Mouse (Mus musculus) embryonic facial prominence, embryonic 12.5 days (tissue): ENCODE data around the gene Manba. TPM values are rescaled to one million over a fixed set of nuclear protein-coding genes. Genes with fewer than 3 reads are reported as not detected.
"Not testable (repeated sequence)": the region's sequence is repeated elsewhere in the genome, so short reads cannot be mapped to it uniquely, and the experiment has no call there.

Experiments
- ATAC-seq: fragments of 200-750 bp; cut with Nextera tagmentation; 2 replicates; pipeline ENCODE4 v1.8.0; 2017; ENCODE audit not compliant: insufficient number of reproducible peaks, insufficient read depth, low FRiP score, low TSS enrichment
- H3K27ac ChIP-seq: fragments of 300-500 bp; sonication (generic); 2 replicates; pipeline ENCODE4 v1.5.1; 2016; ENCODE audit warnings: mild to moderate bottlenecking
- H3K27me3 ChIP-seq: fragments of 300-500 bp; sonication (generic); 2 replicates; pipeline ENCODE4 v1.6.1; 2016; ENCODE audit warnings: mild to moderate bottlenecking, moderate library complexity
- H3K36me3 ChIP-seq: fragments of 300-500 bp; sonication (generic); 2 replicates; pipeline ENCODE4 v1.6.1; 2016; ENCODE audit warnings: mild to moderate bottlenecking
- H3K4me1 ChIP-seq: fragments of 300-500 bp; sonication (generic); 2 replicates; pipeline ENCODE4 v1.6.1; 2016
- H3K4me2 ChIP-seq: fragments of 300-500 bp; sonication (generic); replicated peaks from 2 replicates; pipeline ENCODE4 v1.6.1; 2016; ENCODE audit warnings: mild to moderate bottlenecking, moderate library complexity
- H3K4me3 ChIP-seq: fragments of 300-500 bp; sonication (generic); 2 replicates; pipeline ENCODE4 v1.5.1; 2016; ENCODE audit warnings: mild to moderate bottlenecking
- H3K9ac ChIP-seq: fragments of 300-500 bp; sonication (generic); 2 replicates; pipeline ENCODE4 v1.6.1; 2016; ENCODE audit warnings: mild to moderate bottlenecking, moderate library complexity
- H3K9me3 ChIP-seq: fragments of 300-500 bp; sonication (generic); 2 replicates; pipeline ENCODE4 v1.6.1; 2016; ENCODE audit warnings: mild to moderate bottlenecking, moderate library complexity
- WGBS: fragments of 180-500 bp; shearing (Covaris S2); methylation state at CpG from one replicate; pipeline ENCODE4 v1.1.7; 2016; 5-methylcytosine and 5-hydroxymethylcytosine counted together
- polyA plus RNA-seq: library from polyadenylated mRNA; unstranded; fragments of >200 nt; fragmentation: Nextera tagmentation; extraction: Ambion mirVana; gene quantifications from 2 replicates; pipeline ENCODE4 v1.2.1, GENCODE M21; 2016

Manba gene
- polyA plus RNA-seq, 1 experiment from 2014 or later: 5.1 TPM

DNA sequence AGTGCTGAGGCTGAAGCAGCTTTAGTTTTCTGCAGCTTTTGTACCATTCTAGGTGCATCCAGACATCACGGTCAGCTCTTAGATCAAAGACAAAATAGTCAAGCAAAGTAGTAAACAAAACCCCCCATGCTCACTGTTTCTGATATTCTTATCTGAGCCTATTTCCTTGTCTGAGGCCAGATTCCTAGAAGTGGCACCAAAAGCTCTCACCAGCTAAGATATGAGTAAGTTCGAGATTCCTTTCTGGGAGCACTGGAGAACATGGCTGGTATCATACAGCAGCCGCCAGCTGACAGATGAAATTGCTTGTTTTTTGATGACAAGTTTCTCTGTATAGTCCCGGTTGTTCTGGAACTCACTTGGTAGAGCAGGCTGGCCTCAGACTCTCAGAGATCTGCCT is 2.4 kb downstream of the Manba start:
- no peak for ATAC-seq
- no peaks in the 10 kb centered on the region for H3K9me3 ChIP-seq
- H3K9ac ChIP-seq: no peak overlapping the region
- no peak overlapping the region for H3K4me3 ChIP-seq
- 0 out of 2 replicates have a peak, but pooled peaks cover 4% of the 10 kb centered on the region for H3K27me3 ChIP-seq
- H3K27ac ChIP-seq: no peak overlapping the region
- WGBS: 88% methylated on average over 4 of the region's 4 CpGs
- no peaks in the 10 kb centered on the region for H3K36me3 ChIP-seq
- H3K4me2 ChIP-seq: no peak overlapping the region
- no peaks in the 10 kb centered on the region for H3K4me1 ChIP-seq

- ATAC-seq: no peak
- 87% methylated on average over 5 of the region's 5 CpGs for WGBS
- H3K4me2 ChIP-seq: no peak overlapping the region
Measured at GRCm38 (mm10) chr3:135489865-135490520, 4.6 kb downstream of the Manba start.

DNA sequence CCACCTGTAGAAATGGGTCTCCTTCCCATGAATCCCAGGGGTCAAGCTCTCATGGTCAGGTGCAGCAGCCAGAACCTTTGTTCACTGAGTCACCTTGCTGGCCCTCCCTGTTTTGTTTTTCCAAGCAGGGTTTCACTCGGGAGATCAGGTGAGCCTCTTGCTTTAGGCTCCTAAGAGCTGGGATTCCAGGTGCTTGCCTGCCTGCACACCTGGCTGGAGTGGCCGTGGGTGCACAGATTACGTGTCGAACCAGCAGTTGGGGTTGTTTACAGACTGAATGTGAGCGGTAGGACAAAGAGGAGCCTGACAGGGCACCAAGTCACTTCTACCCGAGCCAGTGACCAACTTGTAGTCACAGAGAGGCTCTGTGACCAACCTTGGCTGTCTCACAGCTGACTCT is 5.7 kb downstream of the Manba start:
- no peak overlapping the region for H3K27ac ChIP-seq
- H3K9me3 ChIP-seq: no peaks in the 10 kb centered on the region
- ATAC-seq: no peak
- no peak overlapping the region for H3K4me3 ChIP-seq
- 81% methylated on average over 6 of the region's 6 CpGs for WGBS
- no peak overlapping the region for H3K9ac ChIP-seq
- no peaks in the 10 kb centered on the region for H3K27me3 ChIP-seq
- no peak overlapping the region for H3K4me2 ChIP-seq
- no peaks in the 10 kb centered on the region for H3K36me3 ChIP-seq
- no peaks in the 10 kb centered on the region for H3K4me1 ChIP-seq

More at GRCm38 (mm10) chr3:135489865-135490520, 4.6 kb downstream of the Manba start:
- H3K27me3 ChIP-seq: no peaks in the 10 kb centered on the region
- H3K4me3 ChIP-seq: no peak overlapping the region
- H3K9ac ChIP-seq: no peak overlapping the region
- H3K27ac ChIP-seq: no peak overlapping the region
- H3K4me1 ChIP-seq: no peaks in the 10 kb centered on the region
- H3K9me3 ChIP-seq: no peaks in the 10 kb centered on the region
- H3K36me3 ChIP-seq: no peaks in the 10 kb centered on the region

GRCm38 (mm10) chr3:135493320-135493719 is 7.9 kb downstream of the Manba start:
- WGBS: 79% methylated on average over 7 of the region's 7 CpGs
- not testable (repeated sequence) for H3K9ac ChIP-seq, H3K4me2 ChIP-seq, H3K27me3 ChIP-seq, ATAC-seq, H3K36me3 ChIP-seq, H3K4me3 ChIP-seq, H3K27ac ChIP-seq, H3K9me3 ChIP-seq, H3K4me1 ChIP-seq

- not testable (repeated sequence) for H3K4me3 ChIP-seq, H3K4me1 ChIP-seq, H3K9me3 ChIP-seq, ATAC-seq, H3K9ac ChIP-seq, H3K4me2 ChIP-seq, H3K27me3 ChIP-seq, H3K27ac ChIP-seq, H3K36me3 ChIP-seq
- WGBS: 89% methylated on average over 4 of the region's 4 CpGs
Measured at GRCm38 (mm10) chr3:135497956-135498355, 12.5 kb downstream of the Manba start.

GRCm38 (mm10) chr3:135498891-135499290 is 13.5 kb downstream of the Manba start:
- H3K9me3 ChIP-seq: no peaks in the 10 kb centered on the region
- no peak overlapping the region for H3K4me3 ChIP-seq
- no peaks in the 10 kb centered on the region for H3K36me3 ChIP-seq
- ATAC-seq: no peak
- no peak overlapping the region for H3K4me2 ChIP-seq
- no peaks in the 10 kb centered on the region for H3K27me3 ChIP-seq
- no peak overlapping the region for H3K9ac ChIP-seq
- no peak overlapping the region for H3K27ac ChIP-seq
- no peaks in the 10 kb centered on the region for H3K4me1 ChIP-seq
- 83% methylated on average over 5 of the region's 5 CpGs for WGBS

- no peaks in the 10 kb centered on the region for H3K36me3 ChIP-seq
- no peaks in the 10 kb centered on the region for H3K9me3 ChIP-seq
- H3K4me3 ChIP-seq: no peak overlapping the region
- H3K9ac ChIP-seq: no peak overlapping the region
- no peaks in the 10 kb centered on the region for H3K4me1 ChIP-seq
- no peak overlapping the region for H3K4me2 ChIP-seq
- 88% methylated on average over 5 of the region's 5 CpGs for WGBS
- ATAC-seq: no peak
- H3K27me3 ChIP-seq: no peaks in the 10 kb centered on the region
- no peak overlapping the region for H3K27ac ChIP-seq
Measured at GRCm38 (mm10) chr3:135503160-135503559, 17.7 kb downstream of the Manba start.

DNA sequence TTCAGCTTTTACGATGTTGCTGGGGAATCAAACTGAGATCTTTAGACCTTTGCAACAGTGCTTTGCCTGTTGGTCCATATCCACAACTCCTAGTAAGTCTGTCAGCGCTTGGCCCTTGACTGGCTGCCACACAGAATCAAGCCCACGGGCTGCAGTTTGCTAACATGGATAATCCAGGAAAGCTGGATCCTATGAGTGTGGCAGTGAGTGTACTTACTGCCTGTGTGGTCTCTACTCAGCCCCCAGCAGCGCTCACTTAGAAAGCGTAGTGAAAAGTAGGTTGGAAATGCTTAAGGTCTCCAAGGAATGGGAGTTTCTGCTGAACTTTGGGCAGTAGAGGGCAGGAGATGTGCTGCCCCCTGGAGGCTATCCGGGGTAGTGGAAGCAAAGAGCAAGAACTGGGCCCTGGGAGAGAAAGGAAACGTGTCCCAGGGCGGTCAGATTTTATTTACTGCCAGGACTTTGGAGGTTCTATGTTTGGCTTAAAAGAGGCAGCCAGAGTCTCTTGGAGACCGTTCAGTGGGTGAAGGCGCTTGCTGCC is 20.0 kb downstream of the Manba start:
- WGBS: 62% methylated on average over 10 of the region's 10 CpGs

DNA sequence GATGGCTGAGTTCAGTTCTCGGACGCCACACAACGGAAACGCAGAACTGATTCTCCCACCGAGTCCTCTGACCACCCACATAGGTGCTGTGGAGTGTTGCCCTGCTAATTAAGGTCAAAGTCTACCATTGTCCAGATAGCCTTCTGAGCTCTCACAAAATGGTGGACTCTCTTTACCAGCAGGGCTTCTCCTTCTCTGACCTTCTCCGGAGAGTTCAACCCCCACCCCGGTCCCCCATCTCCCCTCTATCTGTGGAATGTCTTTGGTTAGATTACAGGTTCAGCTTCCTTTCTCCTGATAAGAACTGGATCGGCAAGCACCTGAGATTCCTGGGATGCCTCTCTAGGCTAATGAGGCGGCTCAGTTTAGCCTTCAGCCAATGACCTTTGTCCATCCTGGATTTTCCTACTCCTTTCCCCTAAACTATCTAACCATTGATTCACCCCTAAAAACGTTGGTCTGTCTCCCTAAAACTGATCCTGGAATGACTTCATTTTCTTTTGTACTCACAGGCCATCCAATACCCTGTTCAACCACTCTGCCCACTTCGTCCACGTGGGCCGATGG is 20.6 kb downstream of the Manba start:
- H3K9me3 ChIP-seq: no peaks in the 10 kb centered on the region
- H3K4me3 ChIP-seq: no peak overlapping the region
- H3K27me3 ChIP-seq: no peaks in the 10 kb centered on the region
- H3K27ac ChIP-seq: no peak overlapping the region
- no peak overlapping the region for H3K9ac ChIP-seq
- 78% methylated on average over 13 of the region's 13 CpGs for WGBS
- H3K4me1 ChIP-seq: no peaks in the 10 kb centered on the region
- H3K4me2 ChIP-seq: no peak overlapping the region
- no peaks in the 10 kb centered on the region for H3K36me3 ChIP-seq
- ATAC-seq: no peak

More for the DNA sequence above, 20.0 kb downstream of the Manba start:
- Histone ChIP-seq H3K27me3 (no peaks in the 10 kb centered on the region), H3K4me3 (no peak overlapping the region), H3K27ac (no peak overlapping the region), H3K4me2 (no peak overlapping the region), H3K9ac (no peak overlapping the region), H3K4me1 (no peaks in the 10 kb centered on the region), H3K9me3 (no peaks in the 10 kb centered on the region), H3K36me3 (no peaks in the 10 kb centered on the region)
- no peak for ATAC-seq

DNA sequence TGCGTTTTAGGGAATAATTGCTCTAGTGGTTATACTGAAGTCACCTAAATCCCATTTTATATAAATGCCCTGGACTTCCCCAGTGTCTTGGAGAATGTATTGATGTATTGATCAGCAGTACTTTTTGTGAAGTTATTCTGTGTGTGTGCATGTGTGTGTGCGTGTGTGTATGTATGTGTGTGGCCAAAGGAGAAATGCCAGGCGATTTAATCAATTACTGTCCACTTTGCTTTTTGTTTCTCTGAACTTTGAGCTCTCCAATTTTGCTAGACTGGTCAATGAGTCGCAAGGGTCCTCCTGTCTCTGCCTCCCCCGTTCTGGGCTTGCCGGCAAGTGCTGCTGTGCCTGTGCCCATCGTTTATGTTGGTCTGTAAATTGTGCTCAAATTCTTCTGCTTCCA is 22.1 kb downstream of the Manba start:
- ATAC-seq: no peak
- Histone ChIP-seq H3K4me2 (no peak overlapping the region), H3K9ac (no peak overlapping the region), H3K4me3 (no peak overlapping the region), H3K27me3 (no peaks in the 10 kb centered on the region), H3K9me3 (no peaks in the 10 kb centered on the region), H3K36me3 (no peaks in the 10 kb centered on the region), H3K27ac (no peak overlapping the region), H3K4me1 (no peaks in the 10 kb centered on the region)
- WGBS: 88% methylated on average over 7 of the region's 7 CpGs

- no peak for ATAC-seq
- Histone ChIP-seq H3K36me3 (no peaks in the 10 kb centered on the region), H3K27me3 (no peaks in the 10 kb centered on the region), H3K4me1 (no peaks in the 10 kb centered on the region), H3K4me3 (no peak overlapping the region), H3K9ac (no peak overlapping the region), H3K4me2 (no peak overlapping the region), H3K9me3 (no peaks in the 10 kb centered on the region), H3K27ac (no peak overlapping the region)
- 92% methylated on average over 1 of the region's 1 CpGs for WGBS
Measured at GRCm38 (mm10) chr3:135508191-135508590, 22.8 kb downstream of the Manba start.

DNA sequence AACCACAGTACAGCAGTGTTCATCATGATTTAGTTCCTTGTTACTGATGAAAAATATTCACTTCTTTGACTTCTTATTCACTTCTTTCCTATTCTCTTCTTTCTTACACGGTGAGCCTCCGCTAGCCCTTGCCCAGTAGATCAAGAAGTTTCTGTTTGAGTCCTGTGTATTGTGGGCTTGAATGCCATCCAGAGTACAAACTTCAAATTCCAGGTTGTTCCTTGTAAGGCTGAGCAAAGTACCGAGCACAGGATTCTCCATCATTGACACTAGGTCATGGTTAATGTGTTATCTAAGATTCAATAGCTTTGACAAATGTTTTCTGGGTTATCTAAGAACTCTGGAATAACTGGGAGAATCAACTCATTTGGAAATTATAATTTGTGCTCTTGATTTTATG is 25.0 kb downstream of the Manba start:
- Histone ChIP-seq H3K27me3 (no peaks in the 10 kb centered on the region), H3K27ac (no peak overlapping the region), H3K9me3 (no peaks in the 10 kb centered on the region), H3K9ac (no peak overlapping the region), H3K4me3 (no peak overlapping the region), H3K36me3 (no peaks in the 10 kb centered on the region), H3K4me2 (no peak overlapping the region), H3K4me1 (no peaks in the 10 kb centered on the region)
- 85% methylated on average over 3 of the region's 3 CpGs for WGBS
- ATAC-seq: no peak
